In genomic region chr16:92102931-92103330, GRCm38 (mm10) we compare ENCODE assay signal across 20 mouse cellular contexts. TPM values are rescaled to one million over a fixed set of nuclear protein-coding genes. Genes with fewer than 3 reads are reported as not detected.
A peak's percentile ranks its signal among the peaks of the same experiment; 100 is the strongest.
DNase-seq lines count a peak whose midpoint lies in the region; ATAC-seq and TF ChIP-seq lines count a peak whose summit lies in the region.
"Not testable (repeated sequence)": the region's sequence is repeated elsewhere in the genome, so short reads cannot be mapped to it uniquely, and the experiment has no call there.
"Had no signal": no experiment of that assay in that cellular context is flagged by ENCODE, and none has a peak within 500 bp of the region (broad histone marks: within the 10 kb centered on the region; RNA-seq: fewer than 3 reads in every experiment).

No protein-coding gene starts in this region.

- TF ChIP-seq POLR2A in ES-Bruce4 (IDR thresholded peaks at IDR 0.05; ENCODE audit: insufficient read depth, low read length); kidney, adult 2 months (IDR thresholded peaks at IDR 0.05; ENCODE audit: low read depth, low read length): not testable (repeated sequence)

- intact Hi-C loops in gastrocnemius, adult 2 months (cut with DNase I) = loop anchor here (5.0 kb wide), 1 partner anchor 46 kb away; the partner anchor contains the start of genes Gm49711, Mrps6 and Slc5a3

- H3K9ac ChIP-seq in ES-Bruce4 (ENCODE audit: low read depth, poor library complexity, severe bottlenecking); ES-E14 (ENCODE audit: insufficient read depth, low read depth, low read length, poor library complexity, severe bottlenecking); heart, embryonic 13.5 days; midbrain, embryonic 11.5 days (ENCODE audit: low read length): not testable (repeated sequence)

- H3K27me3 ChIP-seq in ES-Bruce4 (ENCODE audit: control insufficient read depth, insufficient read depth, low read length, poor library complexity, severe bottlenecking); heart, embryonic 13.5 days (replicated peaks); kidney, adult 2 months (replicated peaks; ENCODE audit: control insufficient read depth, insufficient read depth, low read length); midbrain, embryonic 11.5 days (ENCODE audit: control insufficient read depth, insufficient read depth, low read length): not testable (repeated sequence)

- WGBS in heart, embryonic 13.5 days = 90% methylated on average over 6 of the region's 7 CpGs
- WGBS in kidney, adult 2 months = 79% methylated on average over 6 of the region's 7 CpGs
- 93% methylated on average over 6 of the region's 7 CpGs for WGBS in midbrain, embryonic 11.5 days

- H3K27ac ChIP-seq in ES-Bruce4 (ENCODE audit: insufficient read depth, low read length) = 0 out of 2 replicates have a peak overlapping the region, but pooled peaks have one; percentile 10
- not testable (repeated sequence) for H3K27ac ChIP-seq in ES-E14 (ENCODE audit: insufficient read depth, low read depth, low read length, poor library complexity, severe bottlenecking); midbrain, embryonic 11.5 days (ENCODE audit: low read depth, low read length)
- peak overlapping the region; percentile 60; the same call in 1 of the 2 replicates for H3K27ac ChIP-seq in brown adipose tissue, adult 24 weeks (replicated peaks; ENCODE audit: low read depth, low read length)
- peak overlapping the region; percentile 64 for H3K27ac ChIP-seq in gastrocnemius, adult 2 months
- H3K27ac ChIP-seq in heart, embryonic 13.5 days (replicated peaks) = peak overlapping the region; percentile 92; the same call in 1 of the 2 replicates
- peak overlapping the region; percentile 53 for H3K27ac ChIP-seq in kidney, adult 2 months (ENCODE audit: insufficient read depth, low read depth, low read length)
- H3K27ac ChIP-seq in layer of hippocampus, adult 2 months = peak overlapping the region; percentile 63; the same call in 1 of the 2 replicates

- DNase-seq in ES-E14 (ENCODE audit: low read depth, low spot score); gastrocnemius, adult 2 months; kidney, adult 2 months; layer of hippocampus, adult 2 months (ENCODE audit: low spot score in 2 of 2): not testable (repeated sequence)
- peak; percentile 51 for DNase-seq in midbrain, embryonic 11.5 days (ENCODE audit: low spot score, missing footprints)

- not testable (repeated sequence) for H3K4me3 ChIP-seq in ES-Bruce4 (ENCODE audit: low read depth, low read length); ES-E14 (ENCODE audit: insufficient read depth in 1 of 2, low read depth in 1 of 2, low read length in 2 of 2, poor library complexity in 1 of 2, severe bottlenecking in 1 of 2); brown adipose tissue, adult 24 weeks (ENCODE audit: insufficient read depth, low read depth, low read length); gastrocnemius, adult 2 months; heart, embryonic 13.5 days; kidney, adult 2 months (ENCODE audit: insufficient read depth, low read depth, low read length); layer of hippocampus, adult 2 months; midbrain, embryonic 11.5 days (ENCODE audit: low read depth, low read length)

- not testable (repeated sequence) for H3K4me1 ChIP-seq in ES-Bruce4 (ENCODE audit: control insufficient read depth, insufficient read depth, low read length); ES-E14 (ENCODE audit: control insufficient read depth in 2 of 2, insufficient read depth in 2 of 2, low read length in 2 of 2, poor library complexity in 1 of 2); midbrain, embryonic 11.5 days (ENCODE audit: control insufficient read depth, insufficient read depth, low read length)
- H3K4me1 ChIP-seq in brown adipose tissue, adult 24 weeks (ENCODE audit: control insufficient read depth, insufficient read depth, insufficient read length, low read length) = peaks cover 26% of the 10 kb centered on the region
- H3K4me1 ChIP-seq in heart, embryonic 13.5 days = peaks cover 32% of the 10 kb centered on the region
- H3K4me1 ChIP-seq in kidney, adult 2 months (ENCODE audit: control insufficient read depth, insufficient read depth, low read length) = peaks cover 32% of the 10 kb centered on the region; the same call in 1 of the 2 replicates

- not testable (repeated sequence) for H3K9me3 ChIP-seq in ES-Bruce4 (replicated peaks; ENCODE audit: control insufficient read depth, insufficient read depth, low read length, poor library complexity, severe bottlenecking); ES-E14 (ENCODE audit: control insufficient read depth, insufficient read depth, low read depth, low read length); heart, embryonic 13.5 days; midbrain, embryonic 11.5 days (ENCODE audit: control insufficient read depth, low read length)

- not testable (repeated sequence) for H3K4me2 ChIP-seq in heart, embryonic 13.5 days; midbrain, embryonic 11.5 days

- in situ Hi-C loops in ES-E14 (cut with MboI; ENCODE audit: low sequenced_read_pairs in 2 of 2, unreplicated experiment in 2 of 2) = not testable (repeated sequence)

- ATAC-seq in heart, embryonic 13.5 days (ENCODE audit: extremely low read depth, insufficient number of reproducible peaks, low FRiP score, low TSS enrichment); midbrain, embryonic 11.5 days (ENCODE audit: low FRiP score): not testable (repeated sequence)

- not testable (repeated sequence) for TF ChIP-seq EP300 in ES-Bruce4 (IDR thresholded peaks at IDR 0.05; ENCODE audit: insufficient read depth, low read depth, low read length)

- H3K36me3 ChIP-seq in ES-Bruce4 (ENCODE audit: control insufficient read depth, insufficient read depth, low read length, poor library complexity, severe bottlenecking); ES-E14 (ENCODE audit: control insufficient read depth, insufficient read depth, low read length, poor library complexity, severe bottlenecking); kidney, adult 2 months (ENCODE audit: control insufficient read depth, insufficient read depth, low read length); midbrain, embryonic 11.5 days (ENCODE audit: control insufficient read depth, insufficient read depth, low read length): not testable (repeated sequence)
- H3K36me3 ChIP-seq in heart, embryonic 13.5 days = peaks cover 29% of the 10 kb centered on the region

- TF ChIP-seq CTCF in ES-Bruce4 (IDR thresholded peaks at IDR 0.05; ENCODE audit: low read depth, low read length); gastrocnemius, adult 2 months (IDR thresholded peaks at IDR 0.05); kidney, adult 2 months (conservative IDR thresholded peaks at IDR 0.05; ENCODE audit: insufficient read depth, insufficient read length, low read depth, low read length); layer of hippocampus, adult 2 months (conservative IDR thresholded peaks at IDR 0.05): not testable (repeated sequence)

TF ChIP-seq in ES-E14, 5 proteins besides CTCF, POLR2A, EP300 and RAD21:
- peak; percentile 75; the same call in 1 of the 2 replicates for TF ChIP-seq ZNF384 (IDR thresholded peaks at IDR 0.05; ENCODE audit: low read depth, low read length)

RNA-seq across cellular contexts. Expression of gene Slc5a3, which starts 44.8 kb away (rescaled TPM):
- 21.0 and 23.4 TPM in 2 replicates for polyA plus RNA-seq in ES-Bruce4 (2011; ENCODE audit: insufficient read depth, insufficient read length, low read depth, missing spikeins)
- 13.2 and 14.3 TPM in 2 replicates for total RNA-seq in ES-E14 (2012; rRNA removed)
- polyA plus RNA-seq in brown adipose tissue, adult 24 weeks (2012; ENCODE audit: insufficient read depth, insufficient read length, missing spikeins) = 9.0 and 12.6 TPM in 2 replicates
- total RNA-seq in gastrocnemius, adult 2 months (2021) = 1 to 10 TPM; 2.3 to 7.8 TPM
- 3.1 and 3.6 TPM in 2 replicates for polyA plus RNA-seq in heart, embryonic 13.5 days (2015; fragmentation: Nextera tagmentation; extraction: Ambion mirVana)
- 17.1 and 17.6 TPM in 2 replicates for polyA plus RNA-seq in kidney, adult 2 months (2012; rRNA removed)
- total RNA-seq in layer of hippocampus, adult 2 months (2021) = 10 to 100 TPM; 31.1 to 33.7 TPM
- polyA plus RNA-seq in midbrain, embryonic 11.5 days (2014; fragmentation: Nextera tagmentation; extraction: Ambion mirVana) = 11.5 and 13.7 TPM in 2 replicates

RNA-seq across cellular contexts. Expression of gene Gm49711, which starts 44.8 kb away (rescaled TPM):
- polyA plus RNA-seq in ES-Bruce4 (2011; ENCODE audit: insufficient read depth, insufficient read length, low read depth, missing spikeins) = not detected in 2 replicates
- not detected in 2 replicates for total RNA-seq in ES-E14 (2012; rRNA removed)
- not detected in 2 replicates for polyA plus RNA-seq in brown adipose tissue, adult 24 weeks (2012; ENCODE audit: insufficient read depth, insufficient read length, missing spikeins)
- total RNA-seq in gastrocnemius, adult 2 months (2021) = not detected
- 0.13 and 0.25 TPM in 2 replicates for polyA plus RNA-seq in heart, embryonic 13.5 days (2015; fragmentation: Nextera tagmentation; extraction: Ambion mirVana)
- polyA plus RNA-seq in kidney, adult 2 months (2012; rRNA removed) = 0.16 TPM in 1 of 2 replicates, not detected in the other
- not detected for total RNA-seq in layer of hippocampus, adult 2 months (2021)
- 0.19 TPM in 1 of 2 replicates, not detected in the other for polyA plus RNA-seq in midbrain, embryonic 11.5 days (2014; fragmentation: Nextera tagmentation; extraction: Ambion mirVana)
- total RNA-seq: adrenal gland, adult 18-20 months; adrenal gland, adult 2 months; adrenal gland, adult 8-10 months; adrenal gland, postnatal 10 days; adrenal gland, postnatal 14 days; adrenal gland, postnatal 25 days; adrenal gland, postnatal 36 days; CH12.LX; G1E; MEL had no signal
- polyA plus RNA-seq: activated CD4-positive, CD25-positive, alpha-beta regulatory T cell, adult 4 months; CD4-positive, CD25-positive, alpha-beta regulatory T cell, adult 4 months had no signal

RNA-seq across cellular contexts. Expression of gene Mrps6, which starts 44.9 kb away (rescaled TPM):
- 64.2 and 67.0 TPM in 2 replicates for polyA plus RNA-seq in ES-Bruce4 (2011; ENCODE audit: insufficient read depth, insufficient read length, low read depth, missing spikeins)
- 14.0 and 30.4 TPM in 2 replicates for total RNA-seq in ES-E14 (2012; rRNA removed)
- polyA plus RNA-seq in brown adipose tissue, adult 24 weeks (2012; ENCODE audit: insufficient read depth, insufficient read length, missing spikeins) = 108 and 144 TPM in 2 replicates
- 10 to 100 TPM; 25.7 to 29.4 TPM for total RNA-seq in gastrocnemius, adult 2 months (2021)
- polyA plus RNA-seq in heart, embryonic 13.5 days (2015; fragmentation: Nextera tagmentation; extraction: Ambion mirVana) = 106 and 122 TPM in 2 replicates
- polyA plus RNA-seq in kidney, adult 2 months (2012; rRNA removed) = 99.2 and 129 TPM in 2 replicates
- 10 to 100 TPM; 46.8 to 49.1 TPM for total RNA-seq in layer of hippocampus, adult 2 months (2021)
- polyA plus RNA-seq in midbrain, embryonic 11.5 days (2014; fragmentation: Nextera tagmentation; extraction: Ambion mirVana) = 118 and 122 TPM in 2 replicates
